Mouse (Mus musculus): ENCODE data around the gene Stx12. TPM values are rescaled to one million over a fixed set of nuclear protein-coding genes. Genes with fewer than 3 reads are reported as not detected.
A peak's percentile ranks its signal among the peaks of the same experiment; 100 is the strongest.

The Stx12 gene
- polyA plus RNA-seq, 1 experiment from 2014 or later = 156 TPM

DNA sequence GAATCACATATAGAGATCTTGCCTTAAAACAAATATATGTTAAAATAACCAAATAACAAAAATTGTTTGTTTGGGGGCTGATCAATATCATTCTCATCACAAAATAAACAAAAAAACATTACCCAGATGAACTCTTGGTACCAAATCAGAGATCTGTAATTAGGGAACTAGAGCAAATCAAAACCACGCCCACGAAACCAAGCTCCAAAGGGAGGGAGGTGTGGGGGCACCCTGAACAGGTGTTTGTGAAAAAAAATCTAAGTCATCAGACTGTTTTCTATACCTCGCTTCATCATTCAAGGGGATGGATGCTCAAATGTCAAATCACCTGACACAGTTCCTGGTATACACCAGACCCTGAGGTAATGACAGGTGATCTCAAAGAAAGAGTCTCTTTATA lies 42.8 kb downstream of the Stx12 start:
- peaks cover 11% of the 10 kb centered on the region for H3K4me1 ChIP-seq (ENCODE audit: control insufficient read depth, insufficient read depth, low read depth, low read length)
- peaks cover 20% of the 10 kb centered on the region for H3K36me3 ChIP-seq (ENCODE audit: control insufficient read depth, insufficient read depth, low read length)
- no peak for ATAC-seq
- 87% methylated on average over 3 of the region's 3 CpGs for WGBS
- H3K4me3 ChIP-seq (ENCODE audit: low read length) = peak overlapping the region; percentile 78
- no peaks in the 10 kb centered on the region for H3K27me3 ChIP-seq (replicated peaks; ENCODE audit: control insufficient read depth, insufficient read depth, low read length)
- peak overlapping the region; percentile 76 for H3K4me2 ChIP-seq (ENCODE audit: low read length)
- H3K9me3 ChIP-seq (ENCODE audit: control insufficient read depth, low read length) = no peaks in the 10 kb centered on the region
- H3K27ac ChIP-seq (ENCODE audit: low read depth, low read length) = no peak overlapping the region
- peak overlapping the region; percentile 85; the same call in 1 of the 2 replicates for H3K9ac ChIP-seq (ENCODE audit: low read depth, low read length)

GRCm38 (mm10) chr4:132823614-132824366 lies 60.5 kb downstream of the Stx12 start:
- Histone ChIP-seq H3K9ac (ENCODE audit: low read depth, low read length) (no peak overlapping the region), H3K4me1 (ENCODE audit: control insufficient read depth, insufficient read depth, low read depth, low read length) (no peaks in the 10 kb centered on the region), H3K9me3 (ENCODE audit: control insufficient read depth, low read length) (no peaks in the 10 kb centered on the region; the same call in 1 of the 2 replicates), H3K4me3 (ENCODE audit: low read length) (no peak overlapping the region), H3K36me3 (ENCODE audit: control insufficient read depth, insufficient read depth, low read length) (peaks cover 27% of the 10 kb centered on the region), H3K4me2 (ENCODE audit: low read length) (no peak overlapping the region), H3K27ac (ENCODE audit: low read depth, low read length) (no peak overlapping the region), H3K27me3 (replicated peaks; ENCODE audit: control insufficient read depth, insufficient read depth, low read length) (no peaks in the 10 kb centered on the region)
- WGBS = 73% methylated on average over 8 of the region's 8 CpGs
- ATAC-seq = no peak

DNA sequence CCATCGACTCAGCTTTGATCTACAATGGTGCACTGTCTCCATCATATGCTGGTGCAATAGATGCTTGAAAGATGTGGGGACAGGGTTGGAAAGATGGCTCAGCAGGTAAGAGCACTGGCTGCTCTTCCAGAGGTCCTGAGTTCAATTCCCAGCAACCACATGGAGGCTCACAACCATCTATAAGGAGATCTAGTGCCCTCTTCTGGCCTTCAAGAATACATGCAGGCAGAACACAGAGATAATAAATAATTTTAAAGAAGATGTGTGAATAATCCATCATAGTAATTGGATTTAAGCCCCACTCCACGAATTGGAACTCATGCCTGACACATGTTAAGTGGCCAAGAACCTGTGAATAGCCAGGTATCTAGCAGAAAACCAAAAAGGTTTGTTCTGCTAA lies 65.9 kb downstream of the Stx12 start:
- Histone ChIP-seq H3K27me3 (replicated peaks; ENCODE audit: control insufficient read depth, insufficient read depth, low read length) (no peaks in the 10 kb centered on the region), H3K4me1 (ENCODE audit: control insufficient read depth, insufficient read depth, low read depth, low read length) (no peaks in the 10 kb centered on the region), H3K9ac (ENCODE audit: low read depth, low read length) (no peak overlapping the region), H3K4me3 (ENCODE audit: low read length) (no peak overlapping the region), H3K27ac (ENCODE audit: low read depth, low read length) (no peak overlapping the region), H3K9me3 (ENCODE audit: control insufficient read depth, low read length) (no peaks in the 10 kb centered on the region; the same call in 1 of the 2 replicates), H3K36me3 (ENCODE audit: control insufficient read depth, insufficient read depth, low read length) (no peaks in the 10 kb centered on the region), H3K4me2 (ENCODE audit: low read length) (no peak overlapping the region)
- WGBS = 48% methylated on average over 2 of the region's 2 CpGs
- ATAC-seq = no peak

DNA sequence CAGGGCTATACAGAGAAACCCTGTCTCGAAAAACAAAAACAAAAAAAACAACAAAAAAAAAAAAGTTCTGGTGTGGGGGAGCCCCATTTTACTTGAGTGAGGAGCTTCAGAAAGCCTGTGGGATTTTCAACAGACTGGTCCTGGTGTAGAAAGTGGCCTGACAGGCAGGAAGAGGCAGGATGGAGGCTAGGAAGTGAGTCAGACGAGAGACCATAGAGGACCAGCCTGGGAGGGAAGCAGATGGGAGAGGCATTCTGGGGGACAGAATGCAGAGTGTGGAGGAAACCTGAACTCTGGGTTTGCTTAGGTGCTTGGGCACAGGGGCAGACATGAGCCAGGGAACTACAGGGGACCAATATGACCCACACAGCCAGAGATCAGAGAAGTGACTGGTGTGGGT lies 67.5 kb downstream of the Stx12 start:
- WGBS = 66% methylated on average over 2 of the region's 2 CpGs
- H3K9me3 ChIP-seq (ENCODE audit: control insufficient read depth, low read length) = peaks cover 2% of the 10 kb centered on the region; the same call in 1 of the 2 replicates

DNA sequence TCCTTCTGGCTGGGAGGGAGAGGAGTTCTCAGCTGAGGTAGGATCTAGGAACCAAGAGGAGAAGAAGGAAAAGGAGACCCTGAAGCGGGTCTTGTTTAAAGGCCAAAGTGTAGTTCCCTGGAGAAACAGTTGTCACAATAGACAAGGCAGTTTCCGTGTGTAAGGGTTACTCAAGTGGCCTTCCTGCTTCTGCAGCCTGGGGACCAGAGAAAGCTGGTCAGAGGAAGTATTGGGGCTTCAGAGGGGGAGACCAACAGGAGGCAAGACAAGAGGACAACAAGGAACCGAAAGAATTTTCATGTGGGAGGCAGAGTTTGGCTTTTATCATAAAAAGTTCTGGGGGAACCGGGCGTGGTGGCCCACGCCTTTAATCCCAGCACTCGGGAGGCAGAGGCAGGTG lies 67.9 kb downstream of the Stx12 start:
- no peaks in the 10 kb centered on the region for H3K36me3 ChIP-seq (ENCODE audit: control insufficient read depth, insufficient read depth, low read length)
- H3K9ac ChIP-seq (ENCODE audit: low read depth, low read length) = no peak overlapping the region
- H3K4me2 ChIP-seq (ENCODE audit: low read length) = no peak overlapping the region
- no peak overlapping the region for H3K27ac ChIP-seq (ENCODE audit: low read depth, low read length)
- H3K4me1 ChIP-seq (ENCODE audit: control insufficient read depth, insufficient read depth, low read depth, low read length) = no peaks in the 10 kb centered on the region
- ATAC-seq = no peak
- H3K4me3 ChIP-seq (ENCODE audit: low read length) = no peak overlapping the region
- H3K9me3 ChIP-seq (ENCODE audit: control insufficient read depth, low read length) = peaks cover 4% of the 10 kb centered on the region
- no peaks in the 10 kb centered on the region for H3K27me3 ChIP-seq (replicated peaks; ENCODE audit: control insufficient read depth, insufficient read depth, low read length)
- WGBS = 84% methylated on average over 7 of the region's 7 CpGs

More for the DNA sequence above, 67.5 kb downstream of the Stx12 start:
- Histone ChIP-seq H3K4me2 (ENCODE audit: low read length) (no peak overlapping the region), H3K27ac (ENCODE audit: low read depth, low read length) (no peak overlapping the region), H3K27me3 (replicated peaks; ENCODE audit: control insufficient read depth, insufficient read depth, low read length) (no peaks in the 10 kb centered on the region), H3K9ac (ENCODE audit: low read depth, low read length) (no peak overlapping the region), H3K4me3 (ENCODE audit: low read length) (no peak overlapping the region), H3K36me3 (ENCODE audit: control insufficient read depth, insufficient read depth, low read length) (no peaks in the 10 kb centered on the region), H3K4me1 (ENCODE audit: control insufficient read depth, insufficient read depth, low read depth, low read length) (no peaks in the 10 kb centered on the region)
- ATAC-seq = no peak

DNA sequence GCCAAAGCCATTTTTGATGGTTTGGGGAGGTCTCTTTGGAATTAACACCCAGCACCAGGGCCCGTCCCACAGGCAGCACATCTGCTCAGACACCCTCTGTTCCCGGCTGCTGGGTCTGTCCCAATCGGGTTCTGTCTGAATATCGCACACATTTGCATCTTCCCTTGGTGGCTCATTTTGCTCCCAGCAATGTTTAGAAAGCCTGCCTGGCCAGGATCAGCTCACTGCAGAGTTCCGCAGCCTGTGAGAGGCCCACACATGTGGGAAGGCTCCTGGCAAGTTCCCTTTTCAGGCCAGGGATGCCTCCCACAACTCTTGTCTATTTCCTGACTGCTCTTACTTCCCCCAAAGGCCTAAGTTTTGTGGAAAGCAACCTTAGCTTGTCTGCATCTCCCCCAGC lies 74.7 kb downstream of the Stx12 start:
- no peak overlapping the region for H3K4me2 ChIP-seq (ENCODE audit: low read length)
- whole genome bisulfite sequencing = 88% methylated on average over 5 of the region's 5 CpGs
- H3K4me1 ChIP-seq (ENCODE audit: control insufficient read depth, insufficient read depth, low read depth, low read length) = no peaks in the 10 kb centered on the region
- H3K9me3 ChIP-seq (ENCODE audit: control insufficient read depth, low read length) = peaks cover 5% of the 10 kb centered on the region
- no peaks in the 10 kb centered on the region for H3K36me3 ChIP-seq (ENCODE audit: control insufficient read depth, insufficient read depth, low read length)
- H3K9ac ChIP-seq (ENCODE audit: low read depth, low read length) = no peak overlapping the region
- ATAC-seq = no peak
- no peaks in the 10 kb centered on the region for H3K27me3 ChIP-seq (replicated peaks; ENCODE audit: control insufficient read depth, insufficient read depth, low read length)
- H3K27ac ChIP-seq (ENCODE audit: low read depth, low read length) = no peak overlapping the region
- no peak overlapping the region for H3K4me3 ChIP-seq (ENCODE audit: low read length)

DNA sequence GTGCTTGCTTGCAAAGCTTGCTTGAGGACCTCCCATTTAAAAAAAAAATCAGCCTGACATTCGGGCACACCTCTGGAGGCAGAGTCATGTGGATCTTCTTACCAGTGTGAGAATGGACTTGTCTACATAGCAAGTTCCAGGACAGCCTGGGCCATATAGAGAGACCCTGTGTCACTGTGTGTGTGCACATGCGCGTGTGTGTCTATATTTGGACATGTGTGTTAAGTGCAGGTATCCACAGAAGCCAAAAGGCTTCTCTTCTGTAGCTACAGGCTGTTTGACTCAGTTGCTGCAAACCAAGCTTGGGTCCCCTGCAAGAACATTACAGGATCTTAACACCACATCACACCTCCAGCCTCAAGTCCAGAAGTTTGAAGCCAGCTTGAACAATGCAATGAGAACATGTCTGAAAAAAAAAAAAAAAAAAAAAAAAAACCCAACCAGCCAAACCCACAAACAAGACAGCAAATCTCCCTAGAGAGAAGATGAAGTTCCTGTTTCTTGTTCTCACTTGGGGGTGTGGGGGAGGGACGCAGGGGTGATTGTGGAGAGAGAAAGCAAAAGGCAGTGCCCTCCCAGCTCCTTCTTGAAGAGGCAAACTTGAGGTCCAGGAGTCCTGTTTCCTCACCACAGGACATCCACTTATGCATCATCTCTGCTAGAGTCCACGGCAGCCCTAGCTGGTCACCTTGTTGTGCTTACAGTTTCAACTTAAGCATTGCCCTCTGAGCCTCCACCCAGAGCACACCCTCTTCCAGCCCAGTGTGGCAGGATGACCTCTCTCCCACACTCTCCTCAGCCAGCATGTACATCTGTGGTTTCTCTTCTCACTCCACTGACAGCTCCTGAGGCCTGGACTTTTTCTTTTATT lies 76.3 kb downstream of the Stx12 start:
- Histone ChIP-seq H3K27me3 (replicated peaks; ENCODE audit: control insufficient read depth, insufficient read depth, low read length) (no peaks in the 10 kb centered on the region), H3K4me2 (ENCODE audit: low read length) (no peak overlapping the region), H3K9me3 (ENCODE audit: control insufficient read depth, low read length) (peaks cover 5% of the 10 kb centered on the region), H3K4me1 (ENCODE audit: control insufficient read depth, insufficient read depth, low read depth, low read length) (no peaks in the 10 kb centered on the region), H3K4me3 (ENCODE audit: low read length) (no peak overlapping the region), H3K9ac (ENCODE audit: low read depth, low read length) (no peak overlapping the region), H3K36me3 (ENCODE audit: control insufficient read depth, insufficient read depth, low read length) (no peaks in the 10 kb centered on the region), H3K27ac (ENCODE audit: low read depth, low read length) (no peak overlapping the region)
- no peak for ATAC-seq
- 75% methylated on average over 5 of the region's 5 CpGs for WGBS

DNA sequence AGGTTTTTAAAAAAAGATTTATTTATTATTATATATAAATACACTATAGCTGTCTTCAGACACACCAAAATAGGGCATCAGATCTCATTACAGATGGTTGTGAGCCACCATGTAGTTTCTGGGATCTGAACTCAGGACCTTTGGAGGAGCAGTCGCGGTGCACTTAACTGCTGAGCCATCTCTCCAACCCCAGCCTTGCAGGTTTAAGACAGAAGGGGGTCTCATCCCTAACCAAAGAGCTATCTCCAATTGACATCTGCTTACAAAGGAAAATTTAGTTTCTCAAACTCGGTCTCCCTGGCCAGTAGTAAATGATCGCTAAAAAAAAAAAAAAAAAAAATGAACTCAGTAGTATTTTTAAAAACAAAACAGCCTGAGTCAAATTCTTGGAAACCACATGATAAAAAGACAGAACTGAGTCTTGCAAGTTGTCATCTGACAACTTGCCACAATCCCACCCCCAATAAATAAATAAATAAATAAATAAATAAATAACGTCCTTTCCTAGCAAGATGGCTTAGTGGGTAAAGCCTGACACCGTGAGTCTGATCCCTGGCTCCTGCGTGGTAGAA lies 77.6 kb downstream of the Stx12 start:
- no peak for ATAC-seq
- no peaks in the 10 kb centered on the region for H3K36me3 ChIP-seq (ENCODE audit: control insufficient read depth, insufficient read depth, low read length)
- H3K27ac ChIP-seq (ENCODE audit: low read depth, low read length) = no peak overlapping the region
- 90% methylated on average over 7 of the region's 7 CpGs for WGBS
- peaks cover 3% of the 10 kb centered on the region for H3K9me3 ChIP-seq (ENCODE audit: control insufficient read depth, low read length)
- H3K9ac ChIP-seq (ENCODE audit: low read depth, low read length) = no peak overlapping the region
- H3K27me3 ChIP-seq (replicated peaks; ENCODE audit: control insufficient read depth, insufficient read depth, low read length) = no peaks in the 10 kb centered on the region
- H3K4me1 ChIP-seq (ENCODE audit: control insufficient read depth, insufficient read depth, low read depth, low read length) = no peaks in the 10 kb centered on the region
- H3K4me3 ChIP-seq (ENCODE audit: low read length) = no peak overlapping the region
- H3K4me2 ChIP-seq (ENCODE audit: low read length) = no peak overlapping the region

DNA sequence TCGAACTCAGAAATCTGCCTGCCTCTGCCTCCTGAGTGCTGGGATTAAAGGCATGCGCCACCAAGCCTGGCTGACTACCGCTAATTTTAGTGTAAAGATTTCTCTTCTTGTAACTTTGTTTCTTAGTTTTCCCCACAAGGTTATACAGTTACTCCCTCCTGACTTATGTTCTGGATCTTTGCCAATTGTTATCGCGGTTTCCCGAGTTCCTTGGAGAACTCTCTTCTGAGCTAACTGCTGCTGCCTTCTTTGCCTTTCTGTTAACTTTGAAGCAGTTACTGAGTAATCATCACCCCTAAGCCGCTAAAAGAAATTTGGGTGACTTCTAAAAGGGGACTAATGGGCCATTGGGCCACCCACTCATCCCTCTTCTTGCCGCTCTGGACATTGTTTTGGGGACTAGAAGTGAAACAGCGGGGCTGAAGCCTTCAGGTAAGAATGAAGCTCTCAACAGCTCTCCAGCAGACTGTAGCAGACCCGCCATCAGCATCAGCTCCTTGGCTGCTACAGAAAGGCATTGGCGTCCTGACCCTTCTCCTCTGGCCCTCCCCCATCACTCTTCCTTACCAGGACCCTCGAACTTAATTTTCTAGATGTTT lies 78.6 kb downstream of the Stx12 start:
- WGBS = 87% methylated on average over 12 of the region's 12 CpGs
- Histone ChIP-seq H3K27ac (ENCODE audit: low read depth, low read length) (no peak overlapping the region), H3K9ac (ENCODE audit: low read depth, low read length) (no peak overlapping the region), H3K9me3 (ENCODE audit: control insufficient read depth, low read length) (no peaks in the 10 kb centered on the region), H3K4me1 (ENCODE audit: control insufficient read depth, insufficient read depth, low read depth, low read length) (no peaks in the 10 kb centered on the region), H3K4me2 (ENCODE audit: low read length) (no peak overlapping the region), H3K27me3 (replicated peaks; ENCODE audit: control insufficient read depth, insufficient read depth, low read length) (no peaks in the 10 kb centered on the region), H3K36me3 (ENCODE audit: control insufficient read depth, insufficient read depth, low read length) (no peaks in the 10 kb centered on the region), H3K4me3 (ENCODE audit: low read length) (no peak overlapping the region)
- ATAC-seq = no peak
